Mouse (Mus musculus) adipocyte (in vitro differentiated cells): ENCODE measurements around the gene Rabl3.

ENCODE experiments used
- DNase-seq: peaks from one replicate; pipeline ENCODE4 v3.0.0-alpha.2; 2016; ENCODE audit warnings: low spot score

Rabl3 gene

DNA sequence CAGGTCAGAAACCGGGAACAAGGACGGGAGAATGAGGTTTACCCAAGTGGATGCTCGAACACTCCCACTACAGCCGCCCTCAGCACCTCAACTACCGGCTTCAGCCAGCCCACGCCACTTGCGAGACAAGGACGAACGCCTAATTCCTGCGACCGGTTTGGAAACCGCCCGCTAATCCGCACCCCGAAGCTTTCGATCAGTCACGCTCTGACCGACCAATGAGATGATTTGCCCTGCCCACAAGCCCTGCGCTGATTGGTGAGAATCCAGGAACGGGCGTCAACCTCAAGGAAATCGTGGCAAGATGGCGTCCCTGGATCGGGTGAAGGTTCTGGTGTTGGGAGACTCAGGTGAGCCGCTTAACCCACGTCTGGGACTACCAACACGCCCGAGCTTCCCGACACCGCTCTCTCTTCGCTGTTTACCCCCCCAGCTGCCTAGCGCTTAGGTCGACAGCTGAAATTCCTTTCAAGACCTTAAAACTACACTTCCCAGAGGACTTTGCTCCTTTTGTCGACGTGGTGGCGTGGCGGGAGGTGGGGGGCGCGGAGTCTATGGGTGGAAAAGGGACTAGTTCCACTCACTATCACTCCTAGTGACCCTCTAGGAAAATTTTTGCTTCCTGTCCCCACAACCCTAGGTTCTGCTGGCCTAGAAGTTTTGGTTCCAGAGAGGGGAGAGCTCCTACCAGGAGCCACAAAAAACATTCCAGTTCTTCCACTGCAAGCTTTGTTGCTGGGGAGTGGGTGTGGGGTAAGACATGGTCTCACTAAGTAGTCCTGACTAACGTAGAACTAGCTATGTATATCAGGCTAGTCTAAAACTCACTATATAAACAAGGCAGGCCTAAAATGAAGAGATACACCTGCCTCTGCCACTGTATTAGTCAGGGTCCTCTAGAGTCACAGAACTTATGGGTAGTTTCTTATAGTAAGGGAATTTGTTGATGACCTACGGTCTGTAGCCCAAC lies at the start of gene Rabl3, which contains the start of gene Gtf2e1:
Gene Rabl3 (plus strand): TSS at position 275 of the 970 bp plus-strand sequence.
Gene Gtf2e1 (minus strand): TSS at position 179 of the 970 bp plus-strand sequence.
- peak; percentile 100 for DNase-seq

- DNase-seq, result no peak
These were observed 44.7 kb upstream of the Rabl3 start for GRCm38 (mm10) chr16:37495017-37495416.

DNA sequence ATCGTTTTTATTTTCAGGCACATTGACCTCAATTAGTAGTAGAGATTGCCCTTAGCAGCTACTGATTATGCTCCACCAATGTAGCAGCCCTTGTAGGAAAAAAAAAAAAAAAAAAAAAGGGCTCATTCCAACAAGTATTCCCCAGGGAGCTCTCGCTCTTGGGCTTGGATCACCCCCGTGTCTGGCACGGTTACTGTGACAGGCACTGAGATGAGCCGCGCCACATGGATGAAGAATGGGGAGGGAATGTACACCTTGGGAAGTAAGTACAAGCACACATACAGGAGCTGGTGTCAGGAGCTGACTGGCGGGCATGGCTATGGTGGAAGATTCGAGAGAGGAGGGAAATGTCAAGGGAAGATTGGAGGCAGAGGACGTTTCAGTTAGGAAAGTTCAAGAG lies 41.1 kb upstream of the Rabl3 start:
- DNase-seq, result no peak

GRCm38 (mm10) chr16:37504517-37504916 lies 35.2 kb upstream of the Rabl3 start:
- DNase-seq, result peak; percentile 30

DNA sequence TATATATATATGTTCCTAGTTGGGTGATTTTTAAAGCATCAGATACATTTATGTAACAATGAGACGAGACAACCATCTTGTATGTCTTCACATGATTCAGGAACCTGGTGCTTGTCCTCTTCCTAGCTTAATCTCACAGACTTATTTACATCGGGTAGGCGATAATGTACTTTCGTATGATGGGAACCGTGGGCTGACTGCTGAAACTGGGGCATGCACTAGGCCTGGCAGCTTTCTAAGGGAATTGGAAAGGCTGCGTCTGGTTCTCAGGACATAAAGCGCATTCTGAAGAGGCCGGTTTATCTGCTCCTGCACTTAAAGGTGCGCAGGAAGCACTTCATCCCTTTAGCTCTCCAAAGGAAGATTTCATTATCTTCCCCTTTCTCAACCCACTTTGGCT lies 32.9 kb upstream of the Rabl3 start:
- DNase-seq, result no peak

DNA sequence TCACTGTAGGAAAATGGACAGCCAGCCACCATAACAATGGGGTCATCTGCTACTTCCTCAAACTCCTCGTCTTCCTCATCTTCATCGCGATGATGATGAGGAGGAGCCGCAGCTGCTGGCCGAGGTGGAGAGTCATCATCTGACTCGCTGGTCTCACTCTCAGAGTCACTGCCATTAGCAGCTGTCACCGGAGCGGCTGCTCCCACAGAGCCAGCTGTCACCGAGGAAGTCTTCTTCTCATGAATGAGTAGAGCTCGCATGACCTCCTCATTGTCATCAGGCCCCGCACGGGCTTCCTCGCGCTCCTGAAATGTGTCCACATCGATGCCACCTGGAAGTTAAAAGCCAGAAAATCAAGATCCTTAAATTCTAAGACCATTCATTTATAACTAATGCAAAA lies 28.2 kb upstream of the Rabl3 start:
- no peak for DNase-seq

DNA sequence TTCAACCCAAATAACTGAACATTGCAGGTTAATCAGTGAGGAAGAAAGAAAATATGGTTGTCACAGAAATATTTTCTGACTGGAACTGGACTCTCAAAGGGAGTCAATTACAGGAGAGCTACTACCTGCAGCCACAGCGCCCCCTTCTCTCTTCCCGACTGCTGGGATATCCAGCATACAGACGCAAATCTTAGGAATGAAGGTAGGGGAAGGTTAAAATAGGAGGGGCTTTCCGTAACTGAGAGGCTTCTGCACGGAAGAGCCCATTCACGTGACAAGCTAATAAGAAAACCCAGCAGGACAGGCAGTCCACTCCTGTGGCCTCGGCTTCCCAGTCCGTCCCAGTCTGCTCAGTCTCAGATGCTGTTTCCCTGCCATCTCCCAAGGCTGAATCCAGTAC lies 25.0 kb upstream of the Rabl3 start:
- no peak for DNase-seq

DNA sequence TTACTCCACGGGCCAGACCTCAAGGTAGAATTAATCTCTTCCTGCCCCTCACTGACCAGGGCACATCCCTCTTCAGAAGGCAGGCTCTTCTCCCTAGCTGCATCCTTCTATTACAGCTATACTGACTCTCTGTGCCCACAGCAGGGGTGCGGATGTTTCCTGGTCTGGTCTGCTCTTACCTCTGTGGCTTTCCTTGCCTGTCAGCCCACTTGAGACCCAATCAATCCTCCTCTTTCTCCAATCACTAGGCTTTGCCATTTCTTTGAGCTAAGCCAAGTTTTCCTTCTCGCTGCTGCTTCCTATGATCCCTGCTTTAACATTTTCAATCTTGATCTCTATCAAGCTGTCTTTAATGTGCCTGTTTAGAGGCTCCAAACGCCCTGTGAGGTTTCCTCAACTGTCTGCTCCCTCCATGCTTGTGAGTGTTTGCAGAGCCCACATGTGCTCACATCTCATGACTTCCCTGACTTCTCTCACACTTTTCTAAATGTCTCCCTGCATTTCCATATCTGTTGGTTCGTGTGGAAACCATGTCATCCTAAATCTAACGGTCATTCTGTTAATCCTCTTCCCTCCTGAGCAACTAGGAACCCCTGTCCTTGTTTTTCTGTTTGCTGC lies 23.2 kb upstream of the Rabl3 start:
- DNase-seq, result no peak

DNA sequence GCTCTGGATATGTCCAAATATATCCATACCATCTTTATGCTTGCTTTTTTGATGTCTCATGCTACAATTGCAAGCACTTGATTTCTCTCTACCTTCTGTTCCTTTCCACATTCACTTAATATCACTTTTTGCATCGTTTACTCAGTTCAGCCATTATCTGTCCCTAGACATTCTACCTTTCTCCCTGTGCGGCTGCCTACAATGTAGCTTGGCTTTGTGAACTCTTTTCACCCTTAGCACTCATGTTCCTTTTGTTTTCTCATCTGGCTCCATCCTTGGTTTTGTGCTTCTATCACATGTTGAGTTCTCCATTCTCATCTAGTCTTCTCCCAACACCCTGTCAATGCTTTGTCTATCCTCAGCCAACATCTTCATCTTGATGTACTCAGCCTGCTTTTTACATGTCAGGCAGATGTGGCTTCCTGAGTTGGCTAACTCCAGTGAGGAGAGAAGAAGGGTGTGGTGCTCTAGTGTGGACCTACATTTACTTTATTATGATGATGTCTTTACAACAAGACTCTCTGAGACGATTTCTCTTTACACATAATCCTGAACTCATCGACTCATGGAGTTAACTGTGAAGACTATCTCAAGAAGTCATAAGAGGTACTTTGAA lies 22.0 kb upstream of the Rabl3 start:
- DNase-seq, result no peak

DNA sequence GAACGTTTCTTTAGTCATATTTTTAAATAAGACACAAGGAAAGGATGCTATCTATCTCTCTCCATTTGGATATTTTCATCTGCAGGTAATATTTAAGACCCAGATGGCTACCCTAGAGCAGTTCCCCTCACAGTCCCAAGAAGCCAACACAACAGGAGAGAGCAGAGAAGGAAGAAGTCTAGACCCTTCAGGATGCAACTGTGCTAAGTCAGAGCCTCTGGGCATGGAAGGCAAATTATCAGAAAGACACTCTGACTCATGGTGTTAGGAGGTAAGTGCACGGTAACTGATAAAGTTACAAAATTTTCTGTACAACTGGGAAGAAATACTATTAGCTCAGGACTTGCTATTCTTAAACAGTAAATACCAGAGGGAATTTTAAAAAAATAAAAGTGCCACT lies 21.0 kb upstream of the Rabl3 start:
- no peak for DNase-seq

- DNase-seq, result no peak
These were observed 20.0 kb upstream of the Rabl3 start for GRCm38 (mm10) chr16:37519721-37520120.

GRCm38 (mm10) chr16:37520190-37521040 lies 19.3 kb upstream of the Rabl3 start:
- no peak for DNase-seq

DNA sequence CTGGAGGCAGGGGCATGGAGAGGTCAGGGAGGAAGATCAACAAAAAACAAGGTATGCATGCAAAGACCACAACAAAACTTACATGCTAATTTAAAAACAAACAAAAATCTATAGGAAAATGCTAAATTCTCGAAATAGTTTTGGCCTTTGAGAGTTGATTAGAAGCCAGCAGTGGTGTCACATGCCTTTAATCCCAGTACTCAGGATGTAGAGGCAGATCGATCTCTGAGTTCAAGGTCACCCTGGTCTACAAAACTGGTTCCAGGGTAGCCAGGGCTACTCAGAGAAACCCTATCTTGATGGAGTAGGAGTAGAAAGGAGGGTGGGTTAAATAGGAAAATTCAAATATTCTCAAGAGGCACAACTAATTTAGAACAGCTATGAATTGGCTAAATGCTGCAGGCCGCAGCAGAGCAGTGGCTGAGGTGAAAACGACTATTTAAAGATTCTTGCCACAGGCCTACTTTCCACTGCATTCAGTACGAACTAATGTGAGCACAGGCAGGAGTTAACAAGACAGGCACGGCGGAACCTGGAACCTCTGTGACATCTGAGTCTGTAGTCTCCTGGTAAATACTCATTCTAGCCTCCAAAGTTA lies 17.5 kb upstream of the Rabl3 start:
- DNase-seq, result no peak

- no peak for DNase-seq
These were observed 14.6 kb upstream of the Rabl3 start for GRCm38 (mm10) chr16:37525121-37525520.

GRCm38 (mm10) chr16:37526688-37527223 lies 12.9 kb upstream of the Rabl3 start:
- DNase-seq, result no peak

DNA sequence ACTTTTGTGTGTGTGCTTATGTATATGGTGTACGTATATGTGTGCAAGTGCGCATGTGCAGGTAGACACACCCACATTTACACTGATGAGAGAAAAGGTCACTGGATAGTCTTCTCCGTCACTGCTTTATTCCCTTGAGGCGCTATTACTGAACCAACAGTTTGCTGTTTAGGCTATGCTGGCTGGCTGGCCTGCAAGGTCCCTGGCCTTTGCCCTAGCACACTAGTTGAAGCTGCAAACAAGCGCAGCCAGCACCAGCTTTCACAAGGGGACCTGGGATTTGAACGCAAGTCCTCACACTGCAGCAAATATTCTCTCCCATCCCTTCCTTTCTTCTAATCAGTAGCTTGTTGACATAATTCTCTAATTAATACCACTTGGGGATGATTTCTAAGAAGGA lies 9.5 kb upstream of the Rabl3 start:
- DNase-seq, result peak; percentile 84

DNA sequence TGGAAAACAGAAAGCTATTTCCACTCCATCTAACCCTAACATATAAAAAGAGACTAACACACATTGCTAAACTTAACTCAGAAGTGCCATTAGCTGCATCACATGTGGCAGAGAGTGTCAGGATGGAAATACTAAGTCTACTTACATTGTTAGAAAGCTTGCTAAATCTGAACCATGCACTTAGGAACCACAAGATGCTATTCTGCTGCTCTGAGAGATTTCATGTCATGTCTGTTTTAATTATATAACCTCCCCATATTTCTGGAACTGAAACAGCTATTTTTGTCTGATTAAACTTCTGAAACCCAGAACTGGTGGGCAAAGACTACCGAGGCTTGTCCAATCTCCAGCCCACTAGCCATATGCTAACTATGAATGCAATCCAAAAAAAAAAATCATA lies 7.6 kb upstream of the Rabl3 start:
- no peak for DNase-seq

- no peak for DNase-seq
These were observed 6.2 kb upstream of the Rabl3 start for GRCm38 (mm10) chr16:37533369-37534068.

- no peak for DNase-seq
These were observed 460 bp upstream of the Rabl3 start for GRCm38 (mm10) chr16:37539240-37539610.

DNA sequence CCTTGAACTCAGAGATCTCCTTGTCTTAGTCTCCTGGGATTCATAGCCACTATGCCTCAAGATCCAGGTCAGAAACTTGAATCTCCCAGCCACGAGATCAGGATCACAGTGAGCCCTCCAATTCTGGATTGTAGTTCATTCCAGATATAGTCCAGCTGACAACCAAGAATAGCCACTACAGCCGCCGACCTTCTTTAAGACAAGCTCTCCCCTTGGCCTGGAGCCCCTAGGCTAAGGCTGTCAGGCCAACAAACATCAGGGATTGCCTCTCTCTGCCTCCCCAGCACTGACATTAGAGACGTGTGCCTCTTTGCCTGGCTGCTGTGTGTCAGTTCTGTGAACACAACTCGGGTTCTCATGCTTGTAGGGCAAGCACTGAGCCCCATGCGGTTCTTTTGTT lies 1.1 kb downstream of the Rabl3 start:
- DNase-seq, result no peak

- no peak for DNase-seq
These were observed 6.6 kb downstream of the Rabl3 start for GRCm38 (mm10) chr16:37546312-37546711.
